Mouse (Mus musculus) brain, embryonic 14.5 days (tissue): ENCODE results near the gene Tm9sf4. TPM values are rescaled to one million over a fixed set of nuclear protein-coding genes. Genes with fewer than 3 reads are reported as not detected.

ENCODE experiments used
- DNase-seq: peaks from one replicate; pipeline ENCODE4 v3.0.0-alpha.2; 2011; ENCODE audit warnings: low read depth
- CTCF ChIP-seq: fragments of 200-500 bp; IDR thresholded peaks from 2 replicates; pipeline ENCODE4 v1.5.1; 2012; ENCODE audit warnings: inconsistent platforms, mild to moderate bottlenecking, moderate library complexity, borderline replicate concordance; ENCODE audit not compliant: insufficient read depth, insufficient read length; ENCODE audit errors: extremely low read depth
- POLR2A ChIP-seq: fragments of 200-500 bp; IDR thresholded peaks from 2 replicates; pipeline ENCODE4 v1.6.1; 2012; ENCODE audit warnings: mild to moderate bottlenecking, inconsistent platforms, borderline replicate concordance; ENCODE audit not compliant: poor library complexity, insufficient read depth, insufficient read length, severe bottlenecking; ENCODE audit errors: extremely low read depth
- polyA plus RNA-seq: library from polyadenylated mRNA; depleted of rRNA; stranded (reverse); fragments of >200 nt; gene quantifications from 2 replicates; pipeline ENCODE4 v1.2.3, GENCODE M21; 2012; rRNA removed

Tm9sf4 gene
- polyA plus RNA-seq, 1 experiment: 67.5 TPM

- TF ChIP-seq CTCF (no peak), POLR2A (no peak)
- peak; percentile 55 for DNase-seq
Observed at GRCm38 (mm10) chr2:153239860-153240480, 78.9 kb downstream of the Tm9sf4 start.

GRCm38 (mm10) chr2:153240701-153241235, 79.7 kb downstream of the Tm9sf4 start:
- TF ChIP-seq CTCF (no peak), POLR2A (no peak)
- DNase-seq: peak; percentile 30

GRCm38 (mm10) chr2:153241250-153242014, 80.3 kb downstream of the Tm9sf4 start, which contains the start of the genes Plagl2 and Pofut1:
TSS of gene Plagl2 (minus strand) at chr2:153241426.
TSS of gene Pofut1 (plus strand) at chr2:153241533.
- peak; percentile 74 for TF ChIP-seq POLR2A
- no peak for TF ChIP-seq CTCF
- DNase-seq: peak; percentile 96

GRCm38 (mm10) chr2:153242156-153242555, 81.1 kb downstream of the Tm9sf4 start:
- TF ChIP-seq POLR2A (no peak), CTCF (no peak)
- no peak for DNase-seq

- DNase-seq: no peak
- TF ChIP-seq POLR2A (no peak), CTCF (no peak)
Observed at GRCm38 (mm10) chr2:153249751-153250150, 88.6 kb downstream of the Tm9sf4 start.

GRCm38 (mm10) chr2:153256604-153257003, 95.5 kb downstream of the Tm9sf4 start:
- TF ChIP-seq CTCF (no peak), POLR2A (no peak)
- DNase-seq: no peak

- no peak for TF ChIP-seq CTCF
- no peak for DNase-seq
Observed at GRCm38 (mm10) chr2:153259030-153259863, 98.1 kb downstream of the Tm9sf4 start.

Other genes with a start within 250 kb of the Tm9sf4 start
- gene Mylk2, start 250.0 kb upstream of the Tm9sf4 start, polyA plus RNA-seq: not detected in 2 replicates
- gene Foxs1, start 228.1 kb upstream of the Tm9sf4 start, polyA plus RNA-seq: 4.6 and 5.4 TPM in 2 replicates
- gene Dusp15, start 209.6 kb upstream of the Tm9sf4 start, polyA plus RNA-seq: 20.6 and 23.9 TPM in 2 replicates
- 4.5 and 5.8 TPM in 2 replicates for gene Ttll9, start 198.8 kb upstream of the Tm9sf4 start, polyA plus RNA-seq
- 121 and 131 TPM in 2 replicates for gene Pdrg1, start 145.9 kb upstream of the Tm9sf4 start, polyA plus RNA-seq
- 12.0 and 18.3 TPM in 2 replicates for gene Xkr7, start 129.5 kb upstream of the Tm9sf4 start, polyA plus RNA-seq
- 8.3 and 8.8 TPM in 2 replicates for gene Ccm2l, start 95.3 kb upstream of the Tm9sf4 start, polyA plus RNA-seq
- gene Hck, start 52.8 kb upstream of the Tm9sf4 start, polyA plus RNA-seq: 1.6 and 2.3 TPM in 2 replicates
- 32.2 and 33.5 TPM in 2 replicates for gene Tspyl3, start 64.1 kb downstream of the Tm9sf4 start, polyA plus RNA-seq
- 8.7 and 14.5 TPM in 2 replicates for gene Plagl2, start 80.1 kb downstream of the Tm9sf4 start, polyA plus RNA-seq
- 26.4 and 27.1 TPM in 2 replicates for gene Pofut1, start 80.2 kb downstream of the Tm9sf4 start, polyA plus RNA-seq
- gene Kif3b, start 130.1 kb downstream of the Tm9sf4 start, polyA plus RNA-seq: 28.0 and 35.8 TPM in 2 replicates
- gene Asxl1, start 184.5 kb downstream of the Tm9sf4 start, polyA plus RNA-seq: 27.1 and 37.0 TPM in 2 replicates